Mouse (Mus musculus) monocyte, adult 5-6 weeks (primary cell): ENCODE data around the gene Gm498. TPM values are rescaled to one million over a fixed set of nuclear protein-coding genes. Genes with fewer than 3 reads are reported as not detected.

ENCODE experiments used
- ATAC-seq: fragments of 153-309, 156-312 bp; replicated peaks from 2 replicates; pipeline ENCODE4 v1.8.0; 2017; ENCODE audit warnings: mild to moderate bottlenecking; ENCODE audit not compliant: low TSS enrichment, insufficient number of reproducible peaks, severe bottlenecking, poor library complexity, low FRiP score
- total RNA-seq: library from RNA; stranded (forward); fragments of 200-1000, 200-491, 200-594 nt; gene quantifications from 3 replicates; pipeline ENCODE4 v1.2.3, GENCODE M21; 2017

The Gm498 gene
- total RNA-seq, 1 experiment from 2014 or later: not detected

GRCm38 (mm10) chr7:143868874-143869273 lies 2.2 kb downstream of the Gm498 start:
- ATAC-seq: no peak

GRCm38 (mm10) chr7:143883717-143884116 lies 17.1 kb downstream of the Gm498 start:
- ATAC-seq: no peak

DNA sequence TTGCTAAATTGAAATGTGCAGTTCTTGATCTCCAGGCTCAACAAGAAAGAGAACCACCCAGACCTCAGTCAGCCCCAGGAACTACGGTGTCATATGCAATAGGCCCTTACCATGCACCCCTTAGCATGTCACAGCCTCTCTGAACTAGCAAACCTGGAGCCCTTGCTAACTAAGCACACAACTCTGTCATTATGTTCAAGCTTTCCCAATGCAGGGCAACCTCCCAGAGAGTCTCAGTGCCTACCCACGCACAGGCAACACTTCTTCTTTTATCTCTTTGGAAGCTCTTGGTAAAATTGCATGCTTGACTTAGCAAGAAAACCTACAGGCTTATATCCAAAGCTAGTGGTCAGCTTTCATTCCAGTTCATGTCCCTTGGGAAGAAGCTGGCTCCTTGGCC lies 24.5 kb downstream of the Gm498 start:
- no peak for ATAC-seq

DNA sequence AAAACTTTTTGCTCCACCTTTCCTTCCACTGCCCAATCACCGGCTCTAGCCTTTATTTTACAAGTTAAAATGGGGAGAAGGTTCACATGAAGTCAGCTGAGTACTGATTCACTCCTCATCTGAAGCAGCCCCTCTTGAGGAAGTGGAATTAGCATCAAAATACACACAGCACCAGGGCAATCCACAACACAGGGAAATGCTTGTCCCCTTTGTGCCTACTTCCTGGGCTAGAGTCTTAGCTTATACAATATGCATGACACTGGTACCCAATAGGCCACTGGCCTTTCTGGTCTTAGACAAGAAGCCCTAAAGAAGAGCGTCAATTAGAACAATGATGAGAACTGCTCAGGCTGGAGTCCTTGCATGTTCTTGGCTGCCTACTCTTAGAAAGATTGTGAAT lies 25.7 kb downstream of the Gm498 start:
- no peak for ATAC-seq

- no peak for ATAC-seq
Measured at GRCm38 (mm10) chr7:143900667-143901066, 34.0 kb downstream of the Gm498 start.

GRCm38 (mm10) chr7:143905176-143905575 lies 38.5 kb downstream of the Gm498 start:
- ATAC-seq: no peak

GRCm38 (mm10) chr7:143905606-143906005 lies 39.0 kb downstream of the Gm498 start:
- ATAC-seq: no peak

- no peak for ATAC-seq
Measured at GRCm38 (mm10) chr7:143913611-143914010, 47.0 kb downstream of the Gm498 start.

DNA sequence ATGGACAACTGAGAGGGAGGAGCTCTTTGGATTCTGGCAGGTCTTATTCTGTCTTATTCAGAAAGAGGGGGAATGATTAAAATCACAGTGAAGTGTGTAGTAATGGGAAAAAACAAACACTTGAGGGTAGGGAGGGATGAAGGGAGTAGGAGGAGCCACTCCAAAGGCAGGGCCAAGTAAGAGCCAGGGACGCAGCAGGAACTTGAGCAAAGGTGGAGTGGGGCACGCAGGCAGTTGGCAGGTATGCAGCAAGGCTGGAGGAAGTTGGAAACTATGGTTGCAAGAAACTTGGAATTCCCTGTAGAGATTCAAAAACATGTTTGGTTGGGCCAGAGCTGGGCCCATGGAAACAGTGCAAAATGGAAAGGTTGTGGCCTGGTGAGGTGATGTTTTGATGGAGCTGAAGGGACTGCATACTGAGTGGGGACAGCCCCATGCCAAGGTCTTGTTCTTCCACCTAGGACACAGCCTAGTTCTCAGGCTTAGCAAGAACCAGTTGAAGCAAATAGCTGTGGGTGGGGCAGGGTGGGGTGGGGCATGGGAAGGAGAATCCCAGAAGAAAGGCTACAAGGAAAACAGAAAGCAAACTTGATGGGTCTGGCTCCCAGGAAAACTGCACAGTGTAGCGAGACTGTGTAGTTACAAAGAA lies 52.5 kb downstream of the Gm498 start:
- no peak for ATAC-seq

DNA sequence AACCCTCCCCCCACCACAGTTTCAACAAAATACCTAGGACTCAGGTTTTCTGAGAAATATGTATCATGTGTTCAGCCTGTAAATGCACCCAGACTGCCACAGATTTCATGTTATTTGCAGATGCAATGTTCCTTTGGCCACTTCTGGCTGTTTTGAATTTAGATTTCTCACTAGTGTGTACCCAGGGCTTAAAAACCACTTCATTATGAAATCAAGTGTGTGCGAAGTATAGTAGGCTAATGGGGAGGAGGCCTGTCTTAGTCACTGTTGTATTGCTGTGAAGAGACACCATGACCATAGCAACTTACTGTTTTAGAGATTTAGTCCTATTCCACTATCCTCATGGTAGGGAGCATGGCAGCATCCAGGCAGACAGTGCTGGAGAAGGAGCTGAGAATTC lies 63.3 kb downstream of the Gm498 start:
- ATAC-seq: no peak

- ATAC-seq: no peak
Measured at GRCm38 (mm10) chr7:143938647-143939046, 72.0 kb downstream of the Gm498 start.

DNA sequence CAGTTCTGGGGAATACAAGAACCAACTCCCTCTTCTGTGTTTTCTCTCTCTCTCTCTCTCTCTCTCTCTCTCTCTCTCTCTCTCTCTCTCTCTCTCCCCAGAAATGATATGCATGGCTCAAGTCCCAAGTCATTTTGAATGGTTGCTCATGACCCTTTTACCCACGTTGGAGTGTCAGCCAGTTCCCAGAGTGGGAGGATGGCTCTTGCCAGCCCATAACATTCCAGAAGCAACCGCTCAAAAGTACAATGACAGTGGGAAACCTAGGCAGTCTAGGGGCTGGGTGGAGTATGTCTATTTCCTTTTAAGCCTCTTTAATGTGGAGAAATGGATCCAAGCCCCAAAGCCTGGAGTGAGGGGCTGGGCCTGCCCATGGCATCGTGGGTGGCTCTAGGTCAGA lies 72.8 kb downstream of the Gm498 start:
- ATAC-seq: no peak

GRCm38 (mm10) chr7:143942941-143943691 lies 76.5 kb downstream of the Gm498 start:
- ATAC-seq: no peak

DNA sequence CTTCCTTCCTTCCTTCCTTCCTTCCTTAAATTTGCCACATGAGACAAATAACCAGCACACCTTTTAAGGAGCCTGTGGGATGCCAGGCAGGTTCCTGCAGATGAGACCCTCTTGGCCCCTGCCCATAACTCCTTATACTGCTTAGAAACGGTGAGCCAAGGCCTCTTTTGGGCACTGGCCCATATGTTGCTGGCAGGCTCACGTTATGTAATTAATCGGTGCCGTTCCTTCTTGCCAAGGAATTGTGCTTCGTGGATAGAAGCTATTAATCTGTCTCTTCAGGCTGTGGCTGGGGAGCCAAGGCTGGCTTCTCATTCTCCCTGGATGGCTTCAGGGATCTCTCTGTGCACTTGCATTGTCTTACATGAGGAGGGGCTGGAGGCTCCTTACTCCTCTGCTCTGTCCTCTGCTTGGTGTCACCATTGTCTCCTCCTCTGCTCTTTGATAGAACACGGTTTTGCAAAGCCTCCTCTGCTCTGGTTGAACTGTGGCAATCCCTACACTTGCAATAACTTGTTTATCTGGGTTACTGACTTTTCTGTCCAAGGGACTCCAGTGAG lies 77.9 kb downstream of the Gm498 start:
- ATAC-seq: no peak

Other genes starting within 250 kb of the Gm498 start
- 4.9 to 8.9 TPM (median 8.1 TPM) in 3 replicates for gene Tnfrsf26, start 238.1 kb upstream of the Gm498 start, total RNA-seq
- gene Tnfrsf22, start 217.2 kb upstream of the Gm498 start, total RNA-seq: 0.57 to 1.9 TPM (median 0.68 TPM) in 3 replicates
- 0.58 to 1.1 TPM in 2 of 3 replicates, not detected in the other for gene Tnfrsf23, start 181.0 kb upstream of the Gm498 start, total RNA-seq
- 16.1 to 49.9 TPM (median 22.0 TPM) in 3 replicates for gene Osbpl5, start 109.9 kb upstream of the Gm498 start, total RNA-seq
- not detected in 3 replicates for gene Mrgprg, start 99.8 kb upstream of the Gm498 start, total RNA-seq
- gene Mrgpre, start 82.3 kb upstream of the Gm498 start, total RNA-seq: 0.29 to 0.32 TPM in 2 of 3 replicates, not detected in the other
- gene Nadsyn1, start 44.0 kb upstream of the Gm498 start, total RNA-seq: 9.3 to 24.7 TPM (median 20.9 TPM) in 3 replicates
- 1.4 to 9.9 TPM (median 3.2 TPM) in 3 replicates for gene Dhcr7, start 43.7 kb upstream of the Gm498 start, total RNA-seq
- 0.10 TPM in 1 of 3 replicates, not detected in the others for gene Shank2, start 135.1 kb downstream of the Gm498 start, total RNA-seq